Comparison of ENCODE assay signal across 8 mouse cellular contexts in genomic region chr16:20535296-20536080, GRCm38 (mm10). TPM values are rescaled to one million over a fixed set of nuclear protein-coding genes. Genes with fewer than 3 reads are reported as not detected.
DNase-seq lines count a peak whose midpoint lies in the region; ATAC-seq and TF ChIP-seq lines count a peak whose summit lies in the region.

Gene Ap2m1 (plus strand): TSS chr16:20535478.

- in situ Hi-C loops in Patski (cut with MboI; ENCODE audit: low pct_unique_long_range_greater_than_20kb), result no loop called here

- CTCF ChIA-PET in Patski (lab: Charles Lee), result interaction anchor here (0.7 to 2.0 kb wide), 3 partner anchors 11 to 31 kb away, joined by 3 to 5 read pairs (median 3); no protein-coding TSS in a partner anchor

- peak within 1 kb of the TSS; percentile 91 for H3K4me3 ChIP-seq in hindbrain, embryonic 13.5 days

- peak; percentile 92 for DNase-seq in Patski (ENCODE audit: low read depth, low spot score)
- DNase-seq in cerebellum, postnatal 14 days, result peak; percentile 94 to 96
- DNase-seq in frontal cortex, postnatal 14 days (ENCODE audit: low spot score in 2 of 2), result peak; percentile 85 to 96
- peak; percentile 75 to 79 for DNase-seq in layer of hippocampus, postnatal 25 days (ENCODE audit: extremely low spot score in 1 of 2, low spot score in 1 of 2)
- DNase-seq in lung, postnatal 25 days (ENCODE audit: low spot score), result peak; percentile 99
- DNase-seq in retina, embryonic 14.5 days (ENCODE audit: low spot score), result peak; percentile 97
- peak; percentile 93 for DNase-seq in thymus, postnatal 4 days

- H3K27me3 ChIP-seq in Patski, result no peaks in the 10 kb centered on the region
- no peaks in the 10 kb centered on the region for H3K27me3 ChIP-seq in hindbrain, embryonic 13.5 days

- peaks cover 27% of the 10 kb centered on the region for H3K4me1 ChIP-seq in hindbrain, embryonic 13.5 days (replicated peaks)

- peak within 1 kb of the TSS; percentile 99 for H3K9ac ChIP-seq in hindbrain, embryonic 13.5 days

- H3K36me3 ChIP-seq in hindbrain, embryonic 13.5 days, result peaks cover 60% of the 10 kb centered on the region

- WGBS in hindbrain, embryonic 13.5 days, result under 1% methylated on average over 48 of the region's 52 CpGs

- TF ChIP-seq CTCF in Patski (IDR thresholded peaks at IDR 0.05), result no peak

- H3K4me2 ChIP-seq in hindbrain, embryonic 13.5 days, result peak within 1 kb of the TSS; percentile 94

- no peaks in the 10 kb centered on the region for H3K9me3 ChIP-seq in hindbrain, embryonic 13.5 days

- H3K27ac ChIP-seq in hindbrain, embryonic 13.5 days, result peak within 1 kb of the TSS; percentile 90

- ATAC-seq in Patski, result peak; percentile 61
- ATAC-seq in hindbrain, embryonic 13.5 days (ENCODE audit: low FRiP score), result peak; percentile 98

- POLR2A ChIA-PET in Patski (lab: Charles Lee), result interaction anchor here (0.6 to 4.1 kb wide), 6 partner anchors 13 to 573 kb away, joined by 3 to 19 read pairs (median 4); partner anchors contain the start of genes Abcf3 and Dvl3

RNA-seq across cellular contexts. Expression of gene Ap2m1, which starts in this region (rescaled TPM):
- polyA plus RNA-seq in Patski (2021), result 707 TPM
- 1,101 and 1,130 TPM in 2 replicates for polyA plus RNA-seq in hindbrain, embryonic 13.5 days (2015; fragmentation: Nextera tagmentation; extraction: Ambion mirVana)
- total RNA-seq in layer of hippocampus, postnatal 25 days (2021), result 100 to 1,000 TPM; 753 to 800 TPM

Comparison
In these comparisons a context has a peak if more than half of its experiments do, and no peak if none do; other contexts are left out.
1. Peak in every context shown above with its lines: DNase-seq, ATAC-seq, H3K4me3 ChIP-seq and H3K27ac ChIP-seq.